Mouse (Mus musculus) heart, embryonic 11.5 days (tissue): ENCODE measurements around the gene Coq5. TPM values are rescaled to one million over a fixed set of nuclear protein-coding genes. Genes with fewer than 3 reads are reported as not detected.

Source experiments
- ATAC-seq: fragments of 200-750 bp; cut with Nextera tagmentation; replicated peaks from 2 replicates; pipeline ENCODE4 v1.8.0; 2017; ENCODE audit warnings: moderate library complexity; ENCODE audit not compliant: insufficient number of reproducible peaks, low FRiP score, low TSS enrichment
- H3K27ac ChIP-seq: fragments of 300-500 bp; sonication (generic); 2 replicates; pipeline ENCODE4 v1.5.1; 2014; ENCODE audit warnings: mild to moderate bottlenecking, low read depth, low read length
- H3K27me3 ChIP-seq: fragments of 300-500 bp; sonication (generic); 2 replicates; pipeline ENCODE4 v1.6.1; 2014; ENCODE audit warnings: mild to moderate bottlenecking, low read length, mixed read lengths; ENCODE audit not compliant: control insufficient read depth, insufficient read depth
- H3K36me3 ChIP-seq: fragments of 300-500 bp; sonication (generic); 2 replicates; pipeline ENCODE4 v1.6.1; 2014; ENCODE audit warnings: mild to moderate bottlenecking, low read length, moderate library complexity, mixed read lengths; ENCODE audit not compliant: control insufficient read depth, insufficient read depth
- H3K4me1 ChIP-seq: fragments of 300-500 bp; sonication (generic); 2 replicates; pipeline ENCODE4 v1.6.1; 2014; ENCODE audit warnings: low read length; ENCODE audit not compliant: control insufficient read depth, insufficient read depth
- H3K4me2 ChIP-seq: fragments of 300-500 bp; sonication (generic); 2 replicates; pipeline ENCODE4 v1.6.1; 2014; ENCODE audit warnings: mild to moderate bottlenecking, moderate library complexity
- H3K4me3 ChIP-seq: fragments of 300-500 bp; sonication (generic); 2 replicates; pipeline ENCODE4 v1.5.1; 2014; ENCODE audit warnings: low read depth, low read length
- H3K9ac ChIP-seq: fragments of 300-500 bp; sonication (generic); 2 replicates; pipeline ENCODE4 v1.6.1; 2014; ENCODE audit warnings: mild to moderate bottlenecking, low read depth, low read length, moderate library complexity
- H3K9me3 ChIP-seq: fragments of 300-500 bp; sonication (generic); replicated peaks from 2 replicates; pipeline ENCODE4 v1.6.1; 2016; ENCODE audit warnings: low read length; ENCODE audit not compliant: control insufficient read depth
- WGBS: fragments of 180-500 bp; shearing (Covaris S2); extraction: QIAGEN DNeasy Blood & Tissue Kit; methylation state at CpG from one replicate; pipeline ENCODE4 v1.1.7; 2014; ENCODE audit not compliant: insufficient replicate concordance; 5-methylcytosine and 5-hydroxymethylcytosine counted together
- polyA plus RNA-seq: library from polyadenylated mRNA; unstranded; fragments of >200 nt; fragmentation: Nextera tagmentation; extraction: Ambion mirVana; gene quantifications from 2 replicates; pipeline ENCODE4 v1.2.1, GENCODE M21; 2014

Coq5 gene
- polyA plus RNA-seq, 1 experiment from 2014 or later, result 81.8 TPM

- H3K4me2 ChIP-seq, result peak within 1 kb of the TSS; percentile 82
- H3K27me3 ChIP-seq, result peaks cover 9% of the 10 kb centered on the region; the same call in 1 of the 2 replicates
- peak within 1 kb of the TSS; percentile 67 for H3K9ac ChIP-seq
- peaks cover 15% of the 10 kb centered on the region for H3K4me1 ChIP-seq
- no peak within 1 kb of the TSS for H3K27ac ChIP-seq
- H3K36me3 ChIP-seq, result peaks cover 8% of the 10 kb centered on the region
- no peaks in the 10 kb centered on the region for H3K9me3 ChIP-seq
- WGBS, result 1% methylated on average over 21 of the region's 21 CpGs
- peak within 1 kb of the TSS; percentile 53 for H3K4me3 ChIP-seq
- ATAC-seq, result 0 out of 2 replicates have a peak, but pooled peaks have one; percentile 33
Measured at GRCm38 (mm10) chr5:115235786-115236263, 43.6 kb upstream of the Coq5 start, which contains the start of gene Pop5. Gene Pop5 (plus strand): TSS chr5:115235836.

GRCm38 (mm10) chr5:115237803-115238728, 41.4 kb upstream of the Coq5 start:
- peaks cover 26% of the 10 kb centered on the region for H3K36me3 ChIP-seq
- peaks cover 7% of the 10 kb centered on the region for H3K4me1 ChIP-seq
- peak overlapping the region; percentile 94 for H3K4me3 ChIP-seq
- H3K27me3 ChIP-seq, result peaks cover 9% of the 10 kb centered on the region; the same call in 1 of the 2 replicates
- WGBS, result under 1% methylated on average over 88 of the region's 88 CpGs
- H3K9me3 ChIP-seq, result no peaks in the 10 kb centered on the region
- ATAC-seq, result peak; percentile 86
- peak overlapping the region; percentile 96 for H3K4me2 ChIP-seq
- peak overlapping the region; percentile 78 for H3K9ac ChIP-seq
- peak overlapping the region; percentile 75 for H3K27ac ChIP-seq

GRCm38 (mm10) chr5:115238729-115239195, 40.7 kb upstream of the Coq5 start:
- Histone ChIP-seq H3K9me3 (no peaks in the 10 kb centered on the region), H3K27me3 (peaks cover 9% of the 10 kb centered on the region; the same call in 1 of the 2 replicates), H3K36me3 (peaks cover 30% of the 10 kb centered on the region), H3K4me1 (peaks cover 7% of the 10 kb centered on the region), H3K4me2 (peak overlapping the region; percentile 96), H3K9ac (peak overlapping the region; percentile 78; the same call in 1 of the 2 replicates), H3K4me3 (peak overlapping the region; percentile 94), H3K27ac (no peak overlapping the region)
- WGBS, result 8% methylated on average over 11 of the region's 11 CpGs
- ATAC-seq, result no peak

GRCm38 (mm10) chr5:115240191-115240590, 39.3 kb upstream of the Coq5 start:
- H3K4me1 ChIP-seq, result peaks cover 7% of the 10 kb centered on the region
- no peak overlapping the region for H3K4me3 ChIP-seq
- no peak overlapping the region for H3K4me2 ChIP-seq
- no peaks in the 10 kb centered on the region for H3K9me3 ChIP-seq
- ATAC-seq, result no peak
- H3K27ac ChIP-seq, result no peak overlapping the region
- 86% methylated on average over 11 of the region's 11 CpGs for WGBS
- H3K27me3 ChIP-seq, result no peaks in the 10 kb centered on the region; the same call in 1 of the 2 replicates
- H3K9ac ChIP-seq, result no peak overlapping the region
- H3K36me3 ChIP-seq, result peaks cover 39% of the 10 kb centered on the region

GRCm38 (mm10) chr5:115255472-115255871, 24.0 kb upstream of the Coq5 start:
- Histone ChIP-seq H3K4me3 (no peak overlapping the region), H3K9me3 (no peaks in the 10 kb centered on the region), H3K9ac (no peak overlapping the region), H3K27me3 (no peaks in the 10 kb centered on the region), H3K4me2 (no peak overlapping the region), H3K27ac (no peak overlapping the region), H3K4me1 (no peaks in the 10 kb centered on the region), H3K36me3 (peaks cover 49% of the 10 kb centered on the region)
- no peak for ATAC-seq
- WGBS, result 81% methylated on average over 1 of the region's 1 CpGs

- 90% methylated on average over 10 of the region's 10 CpGs for WGBS
- ATAC-seq, result no peak
- Histone ChIP-seq H3K27me3 (no peaks in the 10 kb centered on the region), H3K36me3 (peaks cover 38% of the 10 kb centered on the region), H3K27ac (no peak overlapping the region), H3K9ac (no peak overlapping the region), H3K4me1 (no peaks in the 10 kb centered on the region), H3K9me3 (no peaks in the 10 kb centered on the region), H3K4me3 (no peak overlapping the region), H3K4me2 (no peak overlapping the region)
Measured at GRCm38 (mm10) chr5:115256909-115257546, 22.4 kb upstream of the Coq5 start.

- H3K27ac ChIP-seq, result no peak overlapping the region
- WGBS, result 81% methylated on average over 6 of the region's 6 CpGs
- no peaks in the 10 kb centered on the region for H3K9me3 ChIP-seq
- no peak overlapping the region for H3K4me3 ChIP-seq
- no peaks in the 10 kb centered on the region for H3K27me3 ChIP-seq
- no peak overlapping the region for H3K9ac ChIP-seq
- no peak overlapping the region for H3K4me2 ChIP-seq
- peaks cover 34% of the 10 kb centered on the region for H3K36me3 ChIP-seq
- no peaks in the 10 kb centered on the region; the same call in 1 of the 2 replicates for H3K4me1 ChIP-seq
- ATAC-seq, result no peak
Measured at GRCm38 (mm10) chr5:115260356-115260755, 19.1 kb upstream of the Coq5 start.

- 89% methylated on average over 8 of the region's 8 CpGs for WGBS
- Histone ChIP-seq H3K27me3 (no peaks in the 10 kb centered on the region), H3K4me3 (no peak overlapping the region), H3K36me3 (peaks cover 26% of the 10 kb centered on the region), H3K9me3 (no peaks in the 10 kb centered on the region), H3K4me1 (peaks cover 5% of the 10 kb centered on the region), H3K27ac (no peak overlapping the region), H3K4me2 (no peak overlapping the region), H3K9ac (no peak overlapping the region)
- no peak for ATAC-seq
Measured at GRCm38 (mm10) chr5:115261141-115261540, 18.3 kb upstream of the Coq5 start.
